Mouse (Mus musculus) common myeloid progenitor, adult 5-6 weeks (primary cell): ENCODE data around the gene Ebf1. TPM values are rescaled to one million over a fixed set of nuclear protein-coding genes. Genes with fewer than 3 reads are reported as not detected.

Experiments used
- ATAC-seq: replicated peaks from 2 replicates; pipeline ENCODE4 v1.8.0; 2016; ENCODE audit warnings: low read depth, mild to moderate bottlenecking, moderate TSS enrichment, inconsistent platforms; ENCODE audit not compliant: poor library complexity, severe bottlenecking
- total RNA-seq: library from RNA; stranded (forward); fragments of 200-1000, 187-1606 nt; gene quantifications from 2 replicates; pipeline ENCODE4 v1.2.3, GENCODE M21; 2017

The Ebf1 gene
- total RNA-seq, 1 experiment from 2014 or later, result not detected

DNA sequence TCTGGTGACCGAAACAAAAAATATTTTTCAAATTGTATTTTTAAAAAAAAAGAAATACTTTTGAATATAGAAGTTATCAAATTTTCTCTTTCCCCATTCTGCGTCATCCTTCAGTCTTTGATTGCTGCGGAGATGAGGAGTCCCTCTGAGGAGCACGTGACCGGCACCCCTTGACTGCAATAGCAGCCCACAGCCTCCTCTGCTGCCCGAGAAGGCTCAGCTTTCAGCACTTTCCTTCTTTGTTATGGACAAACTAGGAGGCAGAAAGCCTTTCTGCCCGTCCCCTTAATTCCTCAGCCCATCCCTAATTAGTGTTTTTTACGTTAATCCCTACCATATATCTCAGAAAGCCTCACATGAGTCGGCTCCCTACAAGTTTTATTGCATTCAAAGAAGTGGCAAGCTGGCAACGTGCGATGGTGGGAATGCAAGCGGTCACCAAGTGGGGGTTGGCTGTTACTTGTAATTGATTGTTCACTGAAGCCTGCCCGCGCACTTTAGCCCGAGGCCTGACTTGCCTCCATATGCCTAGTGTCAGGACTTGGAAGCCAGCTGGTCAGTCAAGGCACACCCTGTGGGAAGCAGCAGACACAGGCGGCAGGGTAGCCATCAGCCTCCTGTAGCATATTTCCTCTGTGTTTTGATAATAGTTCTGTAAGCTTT lies 79.6 kb downstream of the Ebf1 start:
- no peak for ATAC-seq

DNA sequence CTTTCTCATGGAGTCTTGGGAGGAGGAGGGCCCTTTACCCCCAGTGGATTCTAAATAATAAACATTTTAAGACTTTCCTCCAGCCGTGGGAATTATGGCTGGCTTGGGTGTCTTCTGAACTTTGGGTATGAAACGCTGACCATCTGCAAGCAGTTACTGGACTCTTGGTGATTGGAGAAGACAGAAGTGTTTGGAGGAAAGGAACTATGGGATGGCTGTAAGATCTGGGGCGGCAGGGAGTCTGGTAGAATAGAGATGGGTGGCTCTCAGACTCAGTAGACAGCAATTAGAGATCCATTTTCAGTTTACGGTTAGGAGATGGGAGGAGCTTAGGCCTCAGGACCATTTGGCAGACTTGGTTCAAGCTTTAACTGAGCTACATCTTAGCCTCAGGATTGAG lies 83.1 kb downstream of the Ebf1 start:
- ATAC-seq, result no peak

DNA sequence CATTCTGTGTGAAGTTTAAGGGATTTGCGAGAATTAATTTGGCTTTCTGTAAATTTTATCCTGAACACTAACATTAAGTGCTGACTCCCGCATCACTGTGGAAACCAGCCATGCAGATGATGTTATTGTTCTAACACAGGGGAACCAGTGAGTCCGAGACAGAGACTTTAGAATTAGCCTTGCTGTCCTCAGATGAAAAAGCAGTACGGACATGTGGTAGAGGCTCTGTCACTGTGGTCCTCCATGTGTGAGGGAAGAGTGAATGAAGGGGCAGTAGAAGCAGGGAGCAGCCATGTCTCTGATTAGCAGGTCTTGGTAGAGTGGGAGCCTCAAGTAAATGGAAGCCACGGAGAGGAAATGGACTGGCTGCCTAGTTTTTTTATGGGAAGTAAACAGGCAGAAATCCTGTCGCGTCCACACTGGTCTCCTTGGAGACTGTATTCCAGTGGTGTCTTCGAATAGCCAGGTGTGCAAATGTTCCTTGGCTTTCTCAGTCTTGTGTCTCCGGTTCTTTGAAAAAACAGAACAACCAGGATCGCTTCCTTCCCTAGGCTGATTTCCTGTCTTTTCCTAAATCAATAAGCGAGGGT lies 84.2 kb downstream of the Ebf1 start:
- no peak for ATAC-seq

DNA sequence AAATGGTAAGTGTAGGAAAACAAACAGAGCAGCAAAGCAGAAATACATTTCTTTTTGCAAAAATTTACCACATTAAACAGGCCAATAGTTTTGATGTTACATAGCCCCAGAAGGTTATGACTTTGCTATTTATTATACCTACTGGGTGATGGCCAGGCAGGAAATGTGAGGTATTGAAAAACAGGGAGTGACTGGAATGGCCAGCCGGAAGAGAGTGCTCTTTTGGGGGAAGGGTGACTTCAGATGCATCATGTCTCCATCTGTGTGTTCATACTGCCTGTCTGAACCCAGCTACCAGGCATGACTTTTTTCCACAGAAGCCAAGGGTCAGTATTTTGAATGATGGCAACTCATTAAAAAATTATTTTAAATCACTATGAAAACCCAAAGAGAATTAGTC lies 84.7 kb downstream of the Ebf1 start:
- ATAC-seq, result no peak

DNA sequence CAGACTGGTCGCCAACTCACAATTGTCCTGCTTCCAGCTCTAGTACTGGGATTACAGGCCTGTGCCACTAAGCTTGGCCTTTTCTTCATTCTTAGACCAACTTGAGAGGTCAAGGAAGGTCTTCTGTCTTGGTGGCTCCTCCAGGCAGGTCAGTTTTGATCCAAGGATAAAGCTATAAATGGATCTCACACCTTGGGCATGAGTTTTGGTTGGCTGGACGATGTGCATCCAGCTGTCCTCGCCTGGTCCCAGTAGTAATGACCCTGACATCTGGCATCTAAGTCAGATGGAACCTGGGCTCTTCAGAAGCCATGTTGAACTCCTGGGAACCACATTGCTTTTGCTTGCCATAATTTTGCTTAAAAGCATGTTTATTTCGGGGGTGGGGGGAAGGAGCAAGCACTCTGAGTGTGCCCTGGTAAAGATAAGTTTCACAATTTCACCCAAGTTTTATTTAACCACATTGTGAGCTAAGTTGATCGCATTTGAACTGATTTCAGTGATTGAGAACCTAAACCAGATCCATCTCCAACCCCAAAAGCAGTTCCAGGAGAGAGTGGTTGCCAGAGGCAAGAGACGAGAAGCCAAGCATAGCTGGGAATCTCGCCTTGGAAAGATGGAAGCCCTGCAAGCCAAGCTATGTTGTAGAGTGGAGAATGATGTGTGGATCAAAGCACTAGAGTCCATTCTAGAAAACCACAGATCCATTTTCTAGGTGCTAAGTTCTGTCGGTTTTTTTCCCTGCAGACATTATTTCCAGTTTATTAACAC lies 85.8 kb downstream of the Ebf1 start:
- no peak for ATAC-seq

DNA sequence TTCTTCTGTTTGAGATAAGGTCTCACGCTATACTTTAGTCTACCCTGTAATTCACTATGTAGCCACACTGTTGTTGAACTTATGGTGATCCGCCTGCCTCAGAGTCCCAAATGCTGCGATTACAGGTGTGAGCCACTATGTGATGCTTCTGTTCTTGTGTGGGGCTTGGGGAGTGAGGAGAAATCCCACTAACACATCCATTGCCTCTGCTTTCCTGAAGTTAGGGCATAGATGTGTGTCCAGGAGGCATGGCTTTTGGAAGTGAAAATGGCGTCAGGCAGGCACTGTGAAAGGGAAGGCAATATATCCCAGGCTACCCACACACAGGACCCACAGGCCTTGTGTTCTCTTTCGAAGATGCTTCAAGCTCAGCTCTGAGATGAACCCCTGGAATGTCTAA lies 86.8 kb downstream of the Ebf1 start:
- ATAC-seq, result no peak

DNA sequence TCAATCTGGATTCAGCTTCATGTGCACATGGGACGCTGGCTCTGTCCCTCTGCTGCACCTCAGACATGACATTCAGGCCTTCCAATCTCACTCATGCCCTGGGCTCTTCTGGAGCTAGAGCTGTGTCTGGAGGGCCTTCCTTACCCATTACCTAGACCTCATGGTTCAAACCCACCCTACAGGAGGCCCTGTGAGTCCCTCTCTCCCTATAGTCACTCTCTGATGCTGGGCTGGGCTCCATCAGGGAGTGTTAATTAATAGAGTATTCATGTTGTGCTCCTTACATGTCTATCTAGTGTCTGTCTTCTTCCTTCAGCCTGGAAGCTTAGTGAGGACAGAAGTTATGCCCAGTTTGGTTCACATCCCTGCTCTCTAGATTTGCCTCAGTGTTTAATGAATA lies 88.7 kb downstream of the Ebf1 start:
- no peak for ATAC-seq

DNA sequence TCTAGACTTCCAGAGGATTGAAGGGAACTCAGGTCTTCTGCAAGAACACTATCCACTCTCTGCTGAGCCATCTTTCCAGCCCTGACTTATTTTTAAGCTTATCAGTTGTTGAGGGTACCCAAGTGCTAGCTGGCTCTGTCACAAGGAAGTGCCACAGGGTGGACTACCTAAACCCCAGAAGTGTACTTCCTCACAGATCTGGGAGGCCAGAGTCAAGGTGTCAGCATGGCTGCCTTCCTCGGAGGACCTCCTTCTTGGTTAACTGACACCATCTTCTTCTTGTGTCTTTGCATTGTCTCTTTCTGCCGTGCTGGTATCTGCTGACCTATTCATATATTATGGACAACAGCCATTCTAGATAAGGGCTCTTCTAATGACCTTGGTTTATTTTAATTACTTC lies 89.3 kb downstream of the Ebf1 start:
- no peak for ATAC-seq

DNA sequence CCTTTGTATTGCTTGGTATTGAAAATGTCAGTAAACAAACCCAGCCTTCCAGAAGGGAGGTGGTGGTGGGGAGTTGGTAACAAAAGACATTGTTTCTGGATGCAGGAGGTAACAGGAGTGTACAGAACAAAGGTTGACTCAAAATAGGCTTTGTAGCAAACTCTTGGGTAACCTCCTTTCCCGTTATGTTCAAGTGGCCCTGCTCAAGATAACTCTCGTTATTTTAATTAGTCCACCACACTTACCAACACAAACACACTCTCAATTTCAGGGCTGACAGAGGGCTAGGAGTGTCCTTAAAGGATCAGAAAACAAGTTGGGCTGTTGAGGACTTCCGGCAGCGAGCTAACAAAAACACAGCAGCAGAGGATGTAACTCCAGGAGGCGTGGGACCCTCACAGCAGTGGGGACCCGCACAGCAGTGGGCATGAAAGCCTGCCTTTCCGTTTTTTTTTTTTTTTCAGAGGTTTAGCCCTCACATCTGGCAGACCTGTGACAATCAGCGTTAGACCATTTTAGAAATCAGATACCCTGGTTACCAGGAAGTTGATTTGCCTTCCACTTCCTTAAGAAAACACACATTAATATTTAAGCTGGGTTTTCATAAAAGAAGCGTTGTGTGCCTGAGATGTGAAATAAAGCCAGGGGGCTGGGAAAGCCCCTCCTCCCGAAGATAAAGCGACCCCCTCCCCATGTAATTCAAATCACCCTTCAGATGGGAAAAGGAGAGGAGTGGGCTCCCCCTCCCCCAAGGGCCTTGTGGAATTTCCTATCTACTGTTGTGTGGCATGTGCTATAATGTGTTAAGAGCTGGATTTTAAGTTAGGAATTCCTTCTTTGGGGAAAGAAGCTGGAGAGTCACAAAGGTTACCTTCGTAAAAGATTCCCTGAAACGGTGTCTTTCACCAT lies 90.5 kb downstream of the Ebf1 start:
- ATAC-seq, result no peak

DNA sequence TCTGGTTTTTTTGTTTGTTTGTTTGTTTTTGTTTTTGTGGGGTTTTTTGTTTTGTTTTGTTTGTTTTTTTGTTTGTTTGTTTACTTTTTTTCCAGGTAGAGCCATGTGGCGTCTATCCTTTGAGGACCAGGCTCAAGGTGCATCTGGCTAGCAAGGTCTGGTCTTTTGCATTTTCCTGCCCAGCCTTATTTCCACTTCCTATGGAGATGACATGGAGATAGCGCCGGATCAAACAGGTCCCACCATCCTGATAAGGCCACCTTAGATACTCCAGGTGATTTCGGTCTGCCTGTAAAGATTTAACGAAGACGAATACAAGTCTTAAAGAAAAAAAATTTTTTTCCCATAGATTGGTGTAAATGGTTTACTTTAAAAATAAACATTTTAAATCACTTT lies 91.2 kb downstream of the Ebf1 start:
- no peak for ATAC-seq

DNA sequence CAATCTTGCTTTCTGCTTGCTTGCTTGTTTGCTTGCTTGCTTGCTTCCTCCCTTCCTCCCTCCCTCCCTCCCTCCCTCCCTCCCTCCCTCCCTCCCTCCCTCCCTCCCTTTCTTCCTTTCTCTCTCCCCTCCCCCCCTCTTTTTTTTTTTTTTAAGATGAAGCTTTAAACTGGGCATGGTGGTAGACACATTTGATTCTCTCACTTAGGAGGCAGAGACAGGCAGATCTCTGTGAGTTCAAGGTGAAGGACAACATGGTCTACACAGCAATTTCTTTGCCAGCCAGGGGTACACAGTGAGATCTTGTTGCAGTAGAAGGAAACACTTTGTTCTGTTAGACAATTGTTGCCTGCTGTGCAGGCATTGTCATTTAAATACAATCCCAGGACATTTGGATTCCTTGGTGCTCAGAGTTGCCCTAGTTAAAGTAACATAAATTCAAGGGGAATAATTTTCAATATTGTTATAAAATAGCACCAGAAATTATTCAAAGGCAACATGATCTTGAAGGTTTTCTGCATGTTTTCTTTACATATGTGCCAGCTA lies 92.0 kb downstream of the Ebf1 start:
- no peak for ATAC-seq

DNA sequence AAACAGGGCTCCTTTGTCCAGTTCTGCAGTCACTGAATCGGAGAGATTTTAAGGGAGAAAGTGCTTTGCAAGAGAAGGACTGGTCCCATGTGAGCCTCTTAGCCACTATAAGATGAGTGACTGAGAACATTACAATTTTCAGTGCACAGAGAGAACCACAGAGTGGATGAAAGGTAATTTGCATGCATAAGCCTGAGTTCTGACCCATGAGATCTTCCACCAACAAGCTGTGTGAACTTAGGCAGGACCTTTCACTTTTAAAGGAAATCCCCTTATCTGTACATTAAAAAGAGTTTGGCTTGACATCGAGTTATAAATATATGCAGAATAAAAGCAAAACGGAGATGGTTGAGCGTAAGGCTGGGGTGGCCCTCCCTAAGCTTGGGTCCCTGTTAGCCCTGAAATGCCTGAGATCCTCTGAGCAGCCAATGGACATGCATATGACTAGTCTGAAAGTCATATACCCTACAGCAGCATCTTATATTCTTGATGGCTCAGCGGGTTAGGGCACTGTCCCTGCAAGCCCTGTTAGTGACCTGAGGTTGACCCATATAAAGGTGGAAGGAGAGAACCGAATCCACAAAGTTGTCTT lies 92.8 kb downstream of the Ebf1 start:
- no peak for ATAC-seq

DNA sequence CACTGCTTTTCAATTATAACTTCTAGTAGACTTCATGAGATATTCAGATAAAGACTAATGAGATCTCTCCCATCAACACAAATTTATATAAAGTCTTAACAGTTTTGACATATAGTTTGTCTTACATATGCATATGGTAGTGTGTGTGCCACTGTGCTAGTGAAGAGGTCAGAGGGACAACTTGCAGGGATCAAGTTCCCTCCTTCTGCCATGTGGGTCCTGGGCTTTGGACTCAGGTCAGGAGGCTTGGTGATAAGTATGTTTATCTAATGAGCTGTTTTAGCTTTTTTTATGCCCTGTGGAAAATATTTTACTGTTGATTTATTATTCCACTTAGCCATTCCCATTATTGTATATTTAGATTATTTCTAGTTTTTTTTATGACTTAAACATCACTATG lies 93.7 kb downstream of the Ebf1 start:
- ATAC-seq, result no peak

DNA sequence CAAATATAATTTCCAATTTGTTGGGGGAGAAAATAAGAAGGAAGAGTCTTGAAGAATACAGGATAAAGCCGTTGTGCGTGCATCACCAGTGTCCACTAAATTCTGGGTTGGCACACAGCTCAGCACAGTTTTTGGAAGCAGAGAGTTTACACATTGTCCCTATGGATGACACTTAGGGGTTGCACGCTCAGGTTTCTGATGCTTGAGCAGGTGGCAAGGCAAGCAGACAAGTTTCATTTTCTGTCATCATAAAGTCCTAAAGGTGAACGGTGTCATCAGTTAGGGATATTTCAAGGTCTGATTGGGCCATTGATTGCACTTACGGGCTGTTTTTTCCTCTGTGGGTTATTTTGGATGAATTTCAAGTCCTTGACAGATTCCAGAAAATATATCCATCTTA lies 97.1 kb downstream of the Ebf1 start:
- ATAC-seq, result no peak

DNA sequence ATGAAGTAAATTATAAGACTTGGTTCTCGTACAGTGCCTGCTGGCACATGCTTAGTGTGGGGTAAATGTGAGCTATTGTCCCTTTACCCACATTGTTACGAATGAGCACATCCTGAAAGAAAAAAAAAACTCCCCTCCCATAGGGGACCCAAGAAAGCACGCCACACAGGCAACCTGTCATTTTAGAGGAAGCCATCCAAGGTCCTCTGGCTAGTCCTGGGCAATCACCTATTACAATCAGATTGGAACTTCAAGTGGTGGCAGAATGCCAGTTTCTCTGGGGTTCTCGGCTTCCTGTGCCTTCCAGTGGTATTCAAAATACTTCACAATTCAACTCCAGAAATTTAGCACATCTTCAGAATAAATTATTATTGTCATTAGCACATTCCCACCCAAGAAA lies 98.7 kb downstream of the Ebf1 start:
- no peak for ATAC-seq

DNA sequence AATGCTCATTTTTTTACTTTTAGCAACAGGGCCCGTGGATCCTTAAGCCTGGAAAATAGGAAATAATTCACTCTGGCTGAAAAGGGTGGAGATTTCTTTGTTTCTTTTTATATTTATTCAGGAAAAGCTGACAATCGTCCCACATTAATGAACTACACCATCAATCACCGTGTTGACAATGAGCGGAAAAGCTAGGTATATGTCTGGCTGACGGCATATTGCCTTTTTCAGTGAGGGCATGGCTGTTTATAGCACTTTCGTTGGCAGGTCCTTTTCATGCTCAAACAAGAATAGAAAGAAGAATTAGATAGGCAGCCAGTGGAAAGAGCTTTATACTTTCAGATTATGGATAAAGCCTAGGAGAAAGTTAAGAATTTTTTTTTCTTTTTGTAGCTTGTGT lies 99.8 kb downstream of the Ebf1 start:
- ATAC-seq, result no peak

DNA sequence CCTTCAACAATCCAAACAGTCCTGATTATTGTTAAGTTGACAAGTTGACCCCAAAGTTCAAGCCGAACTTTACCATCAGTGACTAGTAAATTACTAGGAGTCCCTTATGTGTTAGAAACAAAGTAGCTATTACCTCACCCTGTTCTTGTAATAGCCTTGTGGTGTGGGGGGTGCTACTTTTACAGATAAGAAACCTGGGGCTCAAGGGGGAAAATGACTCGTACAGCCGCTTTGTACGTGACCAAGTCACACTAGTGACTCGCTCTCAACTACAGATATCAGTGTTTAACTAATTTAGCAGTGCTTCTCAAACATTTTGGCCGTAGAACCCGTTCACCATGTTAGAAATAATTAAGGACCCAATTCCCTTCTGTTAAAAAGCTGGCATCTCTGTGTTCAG lies 100.5 kb downstream of the Ebf1 start:
- no peak for ATAC-seq

DNA sequence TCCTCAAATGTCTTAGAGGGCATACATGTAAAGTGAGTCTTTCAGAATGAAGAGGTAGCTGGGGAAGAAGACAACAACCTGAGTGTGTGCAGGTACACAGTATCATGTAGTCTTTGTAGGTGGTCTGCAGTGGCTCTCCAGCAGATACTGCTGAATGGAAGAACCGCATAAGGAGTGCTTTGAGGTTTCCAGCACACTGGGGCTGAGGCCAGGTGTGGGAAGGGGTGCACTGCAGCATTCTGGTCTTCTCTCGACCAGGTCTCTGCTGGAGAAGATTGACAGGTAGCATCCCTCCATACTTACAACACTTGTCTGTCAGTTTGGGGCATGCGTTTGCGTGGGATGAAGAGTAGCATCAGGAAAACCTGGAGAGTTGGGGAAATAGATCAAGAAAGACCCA lies 104.9 kb downstream of the Ebf1 start:
- ATAC-seq, result no peak

DNA sequence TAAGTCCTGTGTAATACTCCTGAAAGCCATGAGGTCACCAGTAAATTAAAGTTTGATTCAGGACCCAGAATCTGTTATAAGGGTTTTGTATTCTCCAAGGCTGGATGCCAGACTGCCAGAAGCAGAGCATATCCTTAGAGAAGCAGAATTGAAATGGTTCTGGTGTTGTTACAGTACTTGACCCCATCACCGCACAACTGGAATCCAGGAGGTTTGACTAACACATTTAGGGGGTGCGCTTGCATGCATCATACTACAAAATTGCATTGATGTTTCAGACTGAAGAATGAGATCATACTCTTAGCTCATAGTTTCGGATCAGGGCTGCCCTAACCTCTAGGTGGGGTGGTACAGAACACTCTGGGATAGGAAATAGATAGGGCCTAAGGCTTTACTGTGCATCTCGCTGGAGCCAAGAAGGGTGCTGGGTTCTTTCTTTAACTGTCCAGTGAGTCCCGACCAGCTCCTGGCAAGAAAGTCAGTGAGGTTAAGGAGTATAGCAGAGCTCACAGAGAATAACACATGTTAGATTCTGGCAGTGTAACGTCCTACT lies 106.9 kb downstream of the Ebf1 start:
- ATAC-seq, result no peak

DNA sequence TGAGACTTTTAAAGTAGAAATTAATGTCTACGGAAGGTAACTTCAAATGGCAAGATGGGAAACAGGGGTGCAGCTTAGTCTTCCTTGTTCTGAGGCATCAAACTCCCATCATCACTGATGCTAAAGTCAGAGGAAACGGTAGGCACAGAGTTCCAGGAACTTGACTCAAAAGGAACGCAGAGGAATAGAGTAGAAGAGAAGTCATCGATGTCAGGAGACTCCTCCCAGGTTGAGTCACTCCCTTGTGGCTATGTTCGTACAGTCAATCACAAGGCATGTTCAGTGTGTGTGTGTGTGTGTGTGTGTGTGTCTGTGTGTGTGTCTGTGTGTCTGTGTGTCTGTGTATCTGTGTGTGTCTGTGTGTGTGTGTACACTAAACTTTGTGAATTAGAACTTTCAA lies 108.6 kb downstream of the Ebf1 start:
- no peak for ATAC-seq
